Mouse (Mus musculus): ENCODE measurements around the gene Ccdc191. TPM values are rescaled to one million over a fixed set of nuclear protein-coding genes. Genes with fewer than 3 reads are reported as not detected.

Ccdc191 gene
- 1 to 10 TPM; 1.7 to 2.7 TPM for total RNA-seq (2021)
- long read RNA-seq, experiment 1, result 0 reads
- long read RNA-seq, experiment 2, partial matches to known transcripts, result 0 of 5 reads
- long read RNA-seq, experiment 2, other reads (novel, unspliced or antisense), result 3 of 5 reads

GRCm38 (mm10) chr16:43889208-43890004, at the start of gene Ccdc191:
TSS of gene Ccdc191 (plus strand) at chr16:43889800.
- intact Hi-C loops (cut with DNase I), result loop anchor here (5.0 to 10.0 kb wide), 2 partner anchors 173 to 245 kb away; partner anchors contain the start of genes Atp6v1a, Gramd1c and Naa50

DNA sequence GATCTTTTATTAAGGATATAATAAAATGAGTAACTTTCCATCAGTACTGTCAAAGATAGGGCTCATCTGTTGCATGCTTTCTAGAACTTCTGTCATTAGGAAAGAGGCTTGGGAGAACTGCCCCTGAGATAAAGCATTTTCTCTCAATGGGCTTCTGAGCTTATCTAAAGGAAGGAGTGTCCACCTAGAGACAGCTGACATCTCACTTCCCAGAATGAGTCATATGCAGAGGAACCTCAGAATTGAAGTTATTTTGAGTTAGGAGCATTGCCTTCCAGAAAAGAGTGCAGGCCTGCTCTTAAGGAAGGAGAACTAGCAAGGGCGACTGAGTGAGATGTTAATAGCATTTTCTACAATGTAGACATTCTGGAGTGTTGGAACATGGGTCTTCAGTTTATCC, 48.4 kb upstream of the Ccdc191 start:
- no peak for DNase-seq
- intact Hi-C loops (cut with DNase I), result no loop called here

More at GRCm38 (mm10) chr16:43889208-43890004, at the start of gene Ccdc191:
- DNase-seq, result peak; percentile 96 to 99

GRCm38 (mm10) chr16:43849839-43850238, 39.8 kb upstream of the Ccdc191 start:
- no peak for DNase-seq
- intact Hi-C loops (cut with DNase I), result no loop called here

- intact Hi-C loops (cut with DNase I), result no loop called here
- no peak for DNase-seq
Observed at GRCm38 (mm10) chr16:43858941-43859476, 30.6 kb upstream of the Ccdc191 start.

DNA sequence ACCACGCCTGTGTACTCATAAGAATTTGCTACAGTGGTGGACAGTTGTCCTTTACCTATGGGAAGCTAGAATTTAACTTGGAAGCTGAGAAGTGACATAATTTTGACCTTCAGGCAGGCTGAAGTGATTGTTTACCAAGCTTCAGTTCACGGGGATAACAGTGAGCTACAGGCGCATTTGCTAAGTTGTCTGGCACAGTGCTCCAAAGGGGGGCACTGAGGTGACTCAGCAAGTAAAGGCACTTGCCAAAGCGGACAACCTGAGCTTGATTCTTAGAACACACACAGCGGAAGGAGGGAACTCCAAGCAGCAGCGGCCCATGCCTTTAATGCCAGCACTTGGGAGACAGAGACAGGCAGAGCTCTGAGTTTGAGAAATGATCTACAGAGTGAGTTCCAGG, 29.0 kb upstream of the Ccdc191 start:
- no peak for DNase-seq
- intact Hi-C loops (cut with DNase I), result no loop called here

DNA sequence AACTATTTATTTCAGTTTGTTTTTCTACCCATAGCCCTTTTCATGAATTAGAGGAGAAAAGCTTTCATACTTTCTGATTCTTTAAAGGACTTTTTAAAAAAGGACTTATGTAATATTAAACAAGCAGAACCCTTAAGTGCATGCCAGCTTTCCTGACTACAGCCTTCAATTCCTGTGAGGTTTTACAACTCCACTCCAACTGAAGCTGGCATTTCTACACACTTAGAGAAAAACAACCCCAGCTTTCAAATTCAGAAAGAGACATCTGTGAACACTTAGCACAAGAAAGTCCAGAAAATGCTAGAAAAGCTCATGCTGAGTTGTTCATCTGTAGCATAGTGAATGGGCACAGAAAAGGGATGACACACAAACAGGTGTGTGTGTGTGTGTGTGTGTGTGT, 19.8 kb upstream of the Ccdc191 start:
- DNase-seq, result no peak
- intact Hi-C loops (cut with DNase I), result no loop called here

GRCm38 (mm10) chr16:43871419-43871818, 18.2 kb upstream of the Ccdc191 start:
- intact Hi-C loops (cut with DNase I), result no loop called here
- peak; percentile 16 to 47 for DNase-seq

DNA sequence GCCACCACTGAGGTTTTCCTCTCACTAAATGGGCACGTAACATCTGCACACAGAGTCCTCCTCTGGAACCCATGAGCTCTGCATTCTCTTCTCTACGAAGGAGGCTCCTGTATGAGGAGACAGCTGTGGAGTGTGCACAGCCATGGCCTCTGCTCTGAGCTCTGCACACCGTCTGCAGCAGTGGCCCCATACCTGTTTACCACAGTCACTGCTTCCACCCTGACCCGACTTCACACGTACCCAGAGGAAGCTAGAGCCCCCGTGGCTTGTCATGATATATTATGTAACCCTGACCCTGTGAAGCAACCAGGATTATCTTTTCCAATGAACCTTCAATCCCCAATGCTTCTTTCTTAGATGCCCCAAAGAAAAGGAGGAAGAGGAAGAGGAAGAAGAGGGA, 9.8 kb upstream of the Ccdc191 start:
- intact Hi-C loops (cut with DNase I), result loop anchor here (10.0 kb wide), 1 partner anchor 255 kb away; the partner anchor contains the start of genes Atp6v1a and Naa50
- DNase-seq, result no peak

GRCm38 (mm10) chr16:43881636-43882035, 8.0 kb upstream of the Ccdc191 start:
- intact Hi-C loops (cut with DNase I), result loop anchor here (10.0 kb wide), 1 partner anchor 253 kb away; the partner anchor contains the start of genes Atp6v1a and Naa50
- no peak for DNase-seq

GRCm38 (mm10) chr16:43882329-43882728, 7.3 kb upstream of the Ccdc191 start:
- no peak for DNase-seq
- intact Hi-C loops (cut with DNase I), result loop anchor here (10.0 kb wide), 1 partner anchor 252 kb away; the partner anchor contains the start of genes Atp6v1a and Naa50

GRCm38 (mm10) chr16:43890005-43890336, 371 bp downstream of the Ccdc191 start:
- intact Hi-C loops (cut with DNase I), result loop anchor here (5.0 kb wide), 1 partner anchor 172 kb away; the partner anchor contains the start of gene Gramd1c
- DNase-seq, result no peak

- intact Hi-C loops (cut with DNase I), result loop anchor here (5.0 kb wide), 1 partner anchor 171 kb away; the partner anchor contains the start of gene Gramd1c
- no peak for DNase-seq
Observed at GRCm38 (mm10) chr16:43890747-43891336, 1.2 kb downstream of the Ccdc191 start.

GRCm38 (mm10) chr16:43894501-43894900, 4.9 kb downstream of the Ccdc191 start:
- DNase-seq, result no peak
- intact Hi-C loops (cut with DNase I), result loop anchor here (5.0 kb wide), 1 partner anchor 168 kb away; the partner anchor contains the start of gene Gramd1c

- intact Hi-C loops (cut with DNase I), result no loop called here
Observed at GRCm38 (mm10) chr16:43900138-43900537, 10.5 kb downstream of the Ccdc191 start.

GRCm38 (mm10) chr16:43900571-43900970, 11.0 kb downstream of the Ccdc191 start:
- intact Hi-C loops (cut with DNase I), result no loop called here
- no peak for DNase-seq

More at GRCm38 (mm10) chr16:43900138-43900537, 10.5 kb downstream of the Ccdc191 start:
- no peak for DNase-seq

- no peak for DNase-seq
- intact Hi-C loops (cut with DNase I), result no loop called here
Observed at GRCm38 (mm10) chr16:43908881-43909280, 19.3 kb downstream of the Ccdc191 start.

DNA sequence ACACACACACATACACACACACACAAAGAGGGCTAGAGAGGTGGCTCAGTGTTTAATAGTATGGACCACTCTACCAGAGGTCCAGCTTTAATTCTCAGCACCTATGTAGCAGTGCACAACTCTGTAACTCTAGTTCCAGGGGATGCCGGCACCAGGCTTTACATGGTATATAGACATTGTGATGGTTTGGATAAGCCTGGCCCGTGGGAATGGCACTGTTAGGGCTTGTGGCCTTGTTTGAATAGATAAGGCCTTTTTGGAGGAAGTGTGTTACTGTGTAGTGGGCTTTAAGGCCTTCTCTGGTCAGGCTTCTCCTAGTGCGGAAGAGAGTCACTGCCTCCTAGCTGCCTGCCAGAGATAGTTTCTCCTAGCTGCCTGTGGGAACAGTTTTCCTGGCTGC, 29.3 kb downstream of the Ccdc191 start:
- no peak for DNase-seq
- intact Hi-C loops (cut with DNase I), result no loop called here

GRCm38 (mm10) chr16:43922024-43922423, 32.4 kb downstream of the Ccdc191 start:
- intact Hi-C loops (cut with DNase I), result no loop called here
- DNase-seq, result no peak

- intact Hi-C loops (cut with DNase I), result no loop called here
- no peak for DNase-seq
Observed at GRCm38 (mm10) chr16:43922630-43923029, 33.0 kb downstream of the Ccdc191 start.

DNA sequence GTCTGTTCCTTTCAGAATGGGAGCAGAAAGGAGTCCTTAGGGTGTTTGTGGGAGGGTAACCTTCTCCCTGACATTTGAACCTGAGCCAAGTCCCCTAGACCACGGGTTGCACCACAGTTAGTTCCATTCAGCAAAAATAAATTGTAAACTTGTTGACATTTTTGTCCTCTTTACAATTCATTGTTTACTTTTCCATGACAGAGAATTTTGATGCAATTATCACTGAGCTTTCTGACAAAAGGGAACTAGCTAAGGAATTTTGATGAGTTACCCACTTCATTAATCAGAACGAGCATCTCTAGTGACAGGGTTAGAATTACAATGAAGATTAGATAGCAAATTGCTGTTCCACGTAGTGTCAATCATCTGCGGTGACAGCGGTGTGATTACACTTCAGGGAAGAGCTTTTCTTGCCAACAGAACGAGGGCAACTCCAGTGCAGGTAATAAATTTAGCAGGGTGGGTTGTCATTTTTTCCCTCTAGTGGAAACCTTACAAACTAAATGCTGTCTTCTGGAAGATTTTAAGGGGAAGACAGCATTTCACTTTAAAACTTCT, 35.5 kb downstream of the Ccdc191 start:
- intact Hi-C loops (cut with DNase I), result no loop called here
- DNase-seq, result no peak

- intact Hi-C loops (cut with DNase I), result no loop called here
- no peak for DNase-seq
Observed at GRCm38 (mm10) chr16:43925846-43926245, 36.2 kb downstream of the Ccdc191 start.
